Mouse (Mus musculus): Measurements from ENCODE around the gene Flcn. TPM values are rescaled to one million over a fixed set of nuclear protein-coding genes. Genes with fewer than 3 reads are reported as not detected.

Flcn gene
- total and polyA plus RNA-seq, 3 experiments = 34.9 to 60.9 (median 40.0) TPM

DNA sequence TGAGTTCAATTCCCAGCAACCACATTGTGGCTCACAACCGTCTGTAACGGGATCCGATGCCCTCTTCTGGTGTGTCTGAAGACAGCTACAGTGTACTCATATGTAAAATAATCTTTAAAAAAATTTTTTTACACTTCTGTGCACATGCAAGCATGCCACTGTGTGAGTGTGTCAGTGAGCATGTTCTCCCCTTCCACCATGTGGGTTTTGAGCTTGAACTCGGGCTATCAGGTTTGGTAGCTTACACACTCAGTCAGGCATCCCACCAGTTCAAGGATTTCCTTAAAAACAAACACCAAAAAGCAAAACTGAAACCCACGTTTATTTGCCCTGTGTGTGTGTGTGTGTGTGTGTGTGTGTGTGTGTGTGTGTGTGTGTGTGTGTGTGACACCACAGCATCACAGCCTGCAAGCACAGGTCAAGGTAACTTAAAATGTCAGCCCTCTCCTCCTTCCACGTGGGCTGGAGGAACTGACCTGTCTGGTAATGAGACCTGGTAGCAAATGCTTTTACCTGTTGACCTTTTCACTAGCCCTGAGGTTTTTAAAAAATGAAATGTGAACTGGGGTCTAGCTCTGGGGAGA, 5.8 kb upstream of the Flcn start:
- Histone ChIP-seq H3K4me1 (ENCODE audit: insufficient read depth, low read depth, low read length) (peaks cover 11% of the 10 kb centered on the region), H3K36me3 (replicated peaks) (peaks cover 74% of the 10 kb centered on the region), H3K27me3 (ENCODE audit: insufficient read depth, low read length) (no peaks in the 10 kb centered on the region), H3K9me3 (replicated peaks) (no peaks in the 10 kb centered on the region), H3K4me3 (ENCODE audit: low read depth, low read length) (no peak overlapping the region)
- TF ChIP-seq GATA1 (IDR thresholded peaks at IDR 0.05; ENCODE audit: borderline replicate concordance, low read length) (no peak), GATA2 (IDR thresholded peaks at IDR 0.05; ENCODE audit: borderline replicate concordance, low read depth, low read length) (no peak), TAL1 (conservative IDR thresholded peaks at IDR 0.05; ENCODE audit: low read depth, low read length) (no peak), CTCF (IDR thresholded peaks at IDR 0.05; ENCODE audit: low read depth, low read length) (no peak), POLR2AphosphoS5 (IDR thresholded peaks at IDR 0.05; ENCODE audit: insufficient replicate concordance, low read depth, low read length) (no peak)
- ATAC-seq (ENCODE audit: extremely low read depth, insufficient number of reproducible peaks, low FRiP score, poor library complexity, severe bottlenecking) (no peak), DNase-seq (ENCODE audit: low spot score) (no peak)

DNA sequence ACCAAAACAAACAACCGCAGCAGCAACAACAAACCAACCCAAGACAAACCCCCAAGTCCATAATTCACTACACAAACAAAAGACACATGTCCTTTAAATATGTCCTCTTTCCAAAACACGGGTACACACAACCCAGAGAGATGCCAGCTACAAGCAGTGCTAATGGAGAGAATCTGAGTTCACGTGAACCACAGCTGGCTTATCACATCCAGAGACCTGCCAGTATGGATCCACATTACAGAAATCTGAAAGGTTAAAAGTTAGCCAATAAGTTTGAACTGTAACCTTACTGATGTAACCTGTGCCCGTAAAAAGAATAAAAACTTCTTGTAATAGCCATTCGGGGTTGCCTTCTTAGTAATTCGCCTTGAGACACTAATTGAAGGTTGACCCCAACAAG, 5.1 kb upstream of the Flcn start:
- Histone ChIP-seq H3K4me1 (ENCODE audit: insufficient read depth, low read depth, low read length) (peaks cover 11% of the 10 kb centered on the region), H3K27me3 (ENCODE audit: insufficient read depth, low read length) (no peaks in the 10 kb centered on the region), H3K36me3 (replicated peaks) (peaks cover 68% of the 10 kb centered on the region), H3K4me3 (ENCODE audit: low read depth, low read length) (no peak overlapping the region), H3K9me3 (replicated peaks) (no peaks in the 10 kb centered on the region)
- TF ChIP-seq GATA1 (IDR thresholded peaks at IDR 0.05; ENCODE audit: borderline replicate concordance, low read length) (no peak), CTCF (IDR thresholded peaks at IDR 0.05; ENCODE audit: low read depth, low read length) (no peak), GATA2 (IDR thresholded peaks at IDR 0.05; ENCODE audit: borderline replicate concordance, low read depth, low read length) (no peak), TAL1 (conservative IDR thresholded peaks at IDR 0.05; ENCODE audit: low read depth, low read length) (no peak), POLR2AphosphoS5 (IDR thresholded peaks at IDR 0.05; ENCODE audit: insufficient replicate concordance, low read depth, low read length) (no peak)
- no peak for ATAC-seq (ENCODE audit: extremely low read depth, insufficient number of reproducible peaks, low FRiP score, poor library complexity, severe bottlenecking)
- DNase-seq (ENCODE audit: low spot score) = no peak

GRCm38 (mm10) chr11:59814311-59814710, 4.5 kb upstream of the Flcn start:
- Histone ChIP-seq H3K9me3 (replicated peaks) (no peaks in the 10 kb centered on the region), H3K4me1 (ENCODE audit: insufficient read depth, low read depth, low read length) (peaks cover 12% of the 10 kb centered on the region), H3K36me3 (replicated peaks) (peaks cover 61% of the 10 kb centered on the region), H3K4me3 (ENCODE audit: low read depth, low read length) (no peak overlapping the region), H3K27me3 (ENCODE audit: insufficient read depth, low read length) (no peaks in the 10 kb centered on the region)
- DNase-seq (ENCODE audit: low spot score) (no peak), ATAC-seq (ENCODE audit: extremely low read depth, insufficient number of reproducible peaks, low FRiP score, poor library complexity, severe bottlenecking) (no peak)
- TF ChIP-seq CTCF (IDR thresholded peaks at IDR 0.05; ENCODE audit: low read depth, low read length) (no peak), POLR2AphosphoS5 (IDR thresholded peaks at IDR 0.05; ENCODE audit: insufficient replicate concordance, low read depth, low read length) (no peak), TAL1 (conservative IDR thresholded peaks at IDR 0.05; ENCODE audit: low read depth, low read length) (no peak), GATA2 (IDR thresholded peaks at IDR 0.05; ENCODE audit: borderline replicate concordance, low read depth, low read length) (no peak), GATA1 (IDR thresholded peaks at IDR 0.05; ENCODE audit: borderline replicate concordance, low read length) (no peak)

GRCm38 (mm10) chr11:59813276-59813675, 3.5 kb upstream of the Flcn start:
- Histone ChIP-seq H3K27me3 (ENCODE audit: insufficient read depth, low read length) (no peaks in the 10 kb centered on the region), H3K4me3 (ENCODE audit: low read depth, low read length) (no peak overlapping the region), H3K36me3 (replicated peaks) (peaks cover 56% of the 10 kb centered on the region), H3K9me3 (replicated peaks) (no peaks in the 10 kb centered on the region), H3K4me1 (ENCODE audit: insufficient read depth, low read depth, low read length) (peaks cover 21% of the 10 kb centered on the region)
- DNase-seq (ENCODE audit: low spot score) (no peak), ATAC-seq (ENCODE audit: extremely low read depth, insufficient number of reproducible peaks, low FRiP score, poor library complexity, severe bottlenecking) (no peak)
- TF ChIP-seq TAL1 (conservative IDR thresholded peaks at IDR 0.05; ENCODE audit: low read depth, low read length) (no peak), CTCF (IDR thresholded peaks at IDR 0.05; ENCODE audit: low read depth, low read length) (no peak), GATA2 (IDR thresholded peaks at IDR 0.05; ENCODE audit: borderline replicate concordance, low read depth, low read length) (no peak), POLR2AphosphoS5 (IDR thresholded peaks at IDR 0.05; ENCODE audit: insufficient replicate concordance, low read depth, low read length) (no peak), GATA1 (IDR thresholded peaks at IDR 0.05; ENCODE audit: borderline replicate concordance, low read length) (no peak)

DNA sequence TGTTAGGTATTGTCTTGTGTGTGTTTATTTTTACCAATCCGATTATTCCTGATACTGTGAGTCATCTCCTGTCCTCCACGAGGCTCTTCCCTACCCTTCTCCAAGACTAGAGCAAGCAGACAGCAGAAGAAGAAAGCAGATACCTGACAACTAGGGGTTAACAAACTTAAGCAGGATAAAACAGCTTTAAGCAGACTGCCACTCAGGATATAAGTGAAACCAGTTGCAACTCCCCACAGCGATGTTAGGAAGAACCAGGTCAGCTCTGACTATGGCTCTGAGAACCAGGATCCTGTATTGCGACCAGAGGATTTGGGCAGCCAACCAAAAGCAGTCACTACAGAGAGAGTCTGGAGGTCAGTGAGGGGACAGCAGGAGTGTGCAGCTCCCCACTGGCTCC, 1.4 kb upstream of the Flcn start:
- Histone ChIP-seq H3K4me3 (ENCODE audit: low read depth, low read length) (peak overlapping the region; percentile 65; the same call in 1 of the 2 replicates), H3K27me3 (ENCODE audit: insufficient read depth, low read length) (no peaks in the 10 kb centered on the region), H3K4me1 (ENCODE audit: insufficient read depth, low read depth, low read length) (peaks cover 38% of the 10 kb centered on the region), H3K36me3 (replicated peaks) (peaks cover 53% of the 10 kb centered on the region), H3K9me3 (replicated peaks) (no peaks in the 10 kb centered on the region)
- no peak for DNase-seq (ENCODE audit: low spot score)
- no peak for TF ChIP-seq CTCF (IDR thresholded peaks at IDR 0.05; ENCODE audit: low read depth, low read length)
- no peak for TF ChIP-seq POLR2AphosphoS5 (IDR thresholded peaks at IDR 0.05; ENCODE audit: insufficient replicate concordance, low read depth, low read length)
- no peak for TF ChIP-seq GATA2 (IDR thresholded peaks at IDR 0.05; ENCODE audit: borderline replicate concordance, low read depth, low read length)
- no peak for TF ChIP-seq GATA1 (IDR thresholded peaks at IDR 0.05; ENCODE audit: borderline replicate concordance, low read length)
- no peak for TF ChIP-seq TAL1 (conservative IDR thresholded peaks at IDR 0.05; ENCODE audit: low read depth, low read length)
- no peak for ATAC-seq (ENCODE audit: extremely low read depth, insufficient number of reproducible peaks, low FRiP score, poor library complexity, severe bottlenecking)

GRCm38 (mm10) chr11:59810480-59811158, 803 bp upstream of the Flcn start:
- peak overlapping the region; percentile 95 for H3K4me3 ChIP-seq (ENCODE audit: low read depth, low read length)
- peaks cover 40% of the 10 kb centered on the region for H3K4me1 ChIP-seq (ENCODE audit: insufficient read depth, low read depth, low read length)
- ATAC-seq (ENCODE audit: extremely low read depth, insufficient number of reproducible peaks, low FRiP score, poor library complexity, severe bottlenecking) (no peak), DNase-seq (ENCODE audit: low spot score) (peak; percentile 38)
- H3K27me3 ChIP-seq (ENCODE audit: insufficient read depth, low read length) = no peaks in the 10 kb centered on the region
- H3K36me3 ChIP-seq (replicated peaks) = peaks cover 53% of the 10 kb centered on the region
- TF ChIP-seq POLR2AphosphoS5 (IDR thresholded peaks at IDR 0.05; ENCODE audit: insufficient replicate concordance, low read depth, low read length) (no peak), GATA2 (IDR thresholded peaks at IDR 0.05; ENCODE audit: borderline replicate concordance, low read depth, low read length) (no peak), GATA1 (IDR thresholded peaks at IDR 0.05; ENCODE audit: borderline replicate concordance, low read length) (no peak), TAL1 (conservative IDR thresholded peaks at IDR 0.05; ENCODE audit: low read depth, low read length) (no peak), CTCF (IDR thresholded peaks at IDR 0.05; ENCODE audit: low read depth, low read length) (no peak)
- H3K9me3 ChIP-seq (replicated peaks) = no peaks in the 10 kb centered on the region

Measured in G1E (cell line).